Mouse (Mus musculus): Measurements from ENCODE around the gene Nalcn. TPM values are rescaled to one million over a fixed set of nuclear protein-coding genes. Genes with fewer than 3 reads are reported as not detected.
A peak's percentile ranks its signal among the peaks of the same experiment; 100 is the strongest.
"Not testable (repeated sequence)": the region's sequence is repeated elsewhere in the genome, so short reads cannot be mapped to it uniquely, and the experiment has no call there.

The Nalcn gene
- polyA plus RNA-seq (2014; fragmentation: Nextera tagmentation; extraction: Ambion mirVana), result 0.07 and 0.14 TPM in 2 replicates

- 2% methylated on average over 45 of the region's 47 CpGs for WGBS
Observed at GRCm38 (mm10) chr14:123626501-123627179, at the start of gene Nalcn. TSS of gene Nalcn (minus strand) at chr14:123627144.

DNA sequence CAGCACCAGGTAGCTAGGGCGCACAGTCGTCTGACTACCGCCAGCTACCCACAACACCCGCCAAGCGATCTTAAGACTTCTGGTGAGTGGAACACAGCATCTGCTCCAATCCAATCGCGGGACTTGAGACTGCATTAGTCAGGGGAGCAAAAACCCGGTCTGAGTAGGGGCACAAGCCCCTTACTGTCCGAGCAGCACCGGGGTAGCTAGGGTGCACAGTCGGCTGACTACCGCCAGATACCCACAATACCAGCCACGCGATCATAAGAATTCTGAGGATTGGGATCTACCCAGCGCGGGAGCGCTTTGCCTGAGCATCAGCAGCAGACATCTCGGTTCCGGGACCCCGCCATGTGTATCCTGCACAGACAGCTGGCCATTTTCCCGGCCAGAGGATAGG is 44.1 kb upstream of the Nalcn start:
- not testable (repeated sequence) for H3K27ac ChIP-seq (ENCODE audit: low read depth, low read length); H3K4me2 ChIP-seq (replicated peaks; ENCODE audit: low read depth, low read length); H3K9ac ChIP-seq (ENCODE audit: low read depth, low read length); ATAC-seq (ENCODE audit: low FRiP score, low TSS enrichment); H3K36me3 ChIP-seq (ENCODE audit: control insufficient read depth, insufficient read depth, low read length); H3K4me1 ChIP-seq (ENCODE audit: control insufficient read depth, insufficient read depth, low read length); H3K27me3 ChIP-seq (ENCODE audit: control insufficient read depth, insufficient read depth, low read length); H3K4me3 ChIP-seq (ENCODE audit: low read length); H3K9me3 ChIP-seq (ENCODE audit: control insufficient read depth, low read length)
- WGBS, result 88% methylated on average over 18 of the region's 21 CpGs

More at GRCm38 (mm10) chr14:123626501-123627179, at the start of gene Nalcn:
- peaks cover 18% of the 10 kb centered on the region for H3K27me3 ChIP-seq (ENCODE audit: control insufficient read depth, insufficient read depth, low read length)
- H3K27ac ChIP-seq (ENCODE audit: low read depth, low read length), result no peak within 1 kb of the TSS
- H3K4me2 ChIP-seq (replicated peaks; ENCODE audit: low read depth, low read length), result peak within 1 kb of the TSS; percentile 80
- peak within 1 kb of the TSS; percentile 50; the same call in 1 of the 2 replicates for H3K9ac ChIP-seq (ENCODE audit: low read depth, low read length)
- no peaks in the 10 kb centered on the region for H3K36me3 ChIP-seq (ENCODE audit: control insufficient read depth, insufficient read depth, low read length)
- no peaks in the 10 kb centered on the region for H3K4me1 ChIP-seq (ENCODE audit: control insufficient read depth, insufficient read depth, low read length)
- H3K9me3 ChIP-seq (ENCODE audit: control insufficient read depth, low read length), result no peaks in the 10 kb centered on the region
- peak within 1 kb of the TSS; percentile 47 for H3K4me3 ChIP-seq (ENCODE audit: low read length)
- ATAC-seq (ENCODE audit: low FRiP score, low TSS enrichment), result peak; percentile 92

DNA sequence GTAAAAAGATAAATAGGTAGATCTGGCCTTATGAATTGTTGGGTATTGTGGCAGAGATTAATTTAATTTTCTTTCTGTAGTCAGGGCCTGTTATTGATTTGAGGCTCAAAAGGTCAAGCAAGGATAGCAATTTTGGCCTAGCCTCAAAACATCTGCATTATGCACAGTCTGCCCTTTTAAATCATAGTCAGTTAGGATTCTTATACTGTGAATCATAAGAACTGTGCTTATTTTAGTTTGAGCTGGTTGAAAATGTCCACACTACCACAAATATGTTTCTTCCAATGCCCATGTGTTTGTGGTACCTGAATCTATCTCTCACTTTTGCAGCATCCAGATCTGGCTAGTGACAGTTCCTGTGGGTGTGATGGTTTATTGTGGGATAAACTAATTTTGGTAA is 37.5 kb upstream of the Nalcn start:
- no peak overlapping the region for H3K4me3 ChIP-seq (ENCODE audit: low read length)
- ATAC-seq (ENCODE audit: low FRiP score, low TSS enrichment), result no peak
- H3K9ac ChIP-seq (ENCODE audit: low read depth, low read length), result no peak overlapping the region
- H3K4me2 ChIP-seq (replicated peaks; ENCODE audit: low read depth, low read length), result no peak overlapping the region
- H3K4me1 ChIP-seq (ENCODE audit: control insufficient read depth, insufficient read depth, low read length), result no peaks in the 10 kb centered on the region
- H3K36me3 ChIP-seq (ENCODE audit: control insufficient read depth, insufficient read depth, low read length), result no peaks in the 10 kb centered on the region
- H3K27me3 ChIP-seq (ENCODE audit: control insufficient read depth, insufficient read depth, low read length), result no peaks in the 10 kb centered on the region
- H3K27ac ChIP-seq (ENCODE audit: low read depth, low read length), result no peak overlapping the region
- no peaks in the 10 kb centered on the region for H3K9me3 ChIP-seq (ENCODE audit: control insufficient read depth, low read length)

DNA sequence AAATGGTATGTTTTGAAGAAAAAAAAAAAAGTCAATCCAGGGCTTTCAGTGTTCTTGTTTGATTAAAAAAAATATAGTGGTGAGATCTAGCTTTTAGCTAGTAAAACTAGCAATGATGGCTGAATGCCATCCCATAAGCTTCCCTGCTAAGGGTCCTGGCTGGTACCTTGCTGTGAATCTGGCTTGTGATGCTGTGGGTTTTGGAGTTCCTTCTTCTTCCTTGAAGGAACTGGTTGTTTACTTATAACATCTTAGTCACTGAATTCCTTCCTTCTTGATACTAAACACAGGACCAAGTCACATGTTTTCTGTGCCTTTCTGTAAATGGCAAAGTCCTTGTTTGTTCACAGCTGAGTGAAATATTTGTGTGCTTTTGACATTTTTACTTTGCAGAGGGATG is 36.3 kb upstream of the Nalcn start:
- no peak overlapping the region for H3K4me3 ChIP-seq (ENCODE audit: low read length)
- no peak for ATAC-seq (ENCODE audit: low FRiP score, low TSS enrichment)
- H3K4me1 ChIP-seq (ENCODE audit: control insufficient read depth, insufficient read depth, low read length), result no peaks in the 10 kb centered on the region
- H3K27ac ChIP-seq (ENCODE audit: low read depth, low read length), result no peak overlapping the region
- no peak overlapping the region for H3K4me2 ChIP-seq (replicated peaks; ENCODE audit: low read depth, low read length)
- H3K27me3 ChIP-seq (ENCODE audit: control insufficient read depth, insufficient read depth, low read length), result no peaks in the 10 kb centered on the region
- no peaks in the 10 kb centered on the region for H3K36me3 ChIP-seq (ENCODE audit: control insufficient read depth, insufficient read depth, low read length)
- H3K9ac ChIP-seq (ENCODE audit: low read depth, low read length), result no peak overlapping the region
- no peaks in the 10 kb centered on the region for H3K9me3 ChIP-seq (ENCODE audit: control insufficient read depth, low read length)

DNA sequence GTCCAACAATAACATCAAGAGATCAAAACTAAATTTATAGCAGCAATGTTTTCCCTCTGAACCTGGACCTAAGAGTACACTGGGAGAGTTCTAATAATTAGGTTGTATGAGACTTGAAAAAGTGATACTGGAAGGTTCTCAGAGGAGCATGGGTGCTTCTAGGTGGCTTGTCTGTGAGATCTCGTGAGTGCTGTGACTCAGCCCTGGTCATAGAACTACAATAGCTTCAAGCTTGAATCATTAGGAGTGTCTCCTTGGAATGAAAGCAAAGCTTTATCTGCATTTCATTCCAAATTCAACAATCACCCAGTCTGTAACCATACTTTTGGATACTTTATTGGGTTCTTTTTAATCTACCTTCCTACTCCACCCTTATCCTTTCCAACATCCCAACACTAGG is 35.4 kb upstream of the Nalcn start:
- Histone ChIP-seq H3K27ac (ENCODE audit: low read depth, low read length) (no peak overlapping the region), H3K9me3 (ENCODE audit: control insufficient read depth, low read length) (no peaks in the 10 kb centered on the region), H3K4me1 (ENCODE audit: control insufficient read depth, insufficient read depth, low read length) (no peaks in the 10 kb centered on the region), H3K36me3 (ENCODE audit: control insufficient read depth, insufficient read depth, low read length) (no peaks in the 10 kb centered on the region), H3K4me2 (replicated peaks; ENCODE audit: low read depth, low read length) (no peak overlapping the region), H3K27me3 (ENCODE audit: control insufficient read depth, insufficient read depth, low read length) (no peaks in the 10 kb centered on the region), H3K4me3 (ENCODE audit: low read length) (no peak overlapping the region), H3K9ac (ENCODE audit: low read depth, low read length) (no peak overlapping the region)
- ATAC-seq (ENCODE audit: low FRiP score, low TSS enrichment), result no peak
- 42% methylated on average over 1 of the region's 1 CpGs for WGBS

DNA sequence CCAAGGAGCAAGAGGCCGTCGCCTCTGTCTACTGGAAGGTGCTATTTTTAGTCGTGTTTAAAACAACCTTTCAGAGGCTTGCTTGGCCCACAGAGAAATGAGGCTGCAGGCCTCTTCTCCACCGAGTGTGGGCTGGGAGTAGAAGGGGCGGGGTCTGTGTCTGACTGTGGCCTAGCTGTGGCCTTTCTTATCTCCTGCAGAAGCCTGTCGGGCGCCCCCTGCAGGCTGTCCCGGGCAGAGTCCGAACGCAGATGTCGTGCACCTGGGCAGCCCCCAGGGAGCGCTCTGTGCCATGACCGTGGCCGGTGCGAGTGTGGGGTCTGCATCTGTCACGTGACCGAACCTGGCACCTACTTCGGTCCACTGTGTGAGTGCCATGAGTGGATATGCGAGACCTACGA is 34.1 kb upstream of the Nalcn start:
- no peaks in the 10 kb centered on the region for H3K4me1 ChIP-seq (ENCODE audit: control insufficient read depth, insufficient read depth, low read length)
- no peaks in the 10 kb centered on the region for H3K9me3 ChIP-seq (ENCODE audit: control insufficient read depth, low read length)
- H3K4me3 ChIP-seq (ENCODE audit: low read length), result no peak overlapping the region
- no peak overlapping the region for H3K4me2 ChIP-seq (replicated peaks; ENCODE audit: low read depth, low read length)
- H3K27ac ChIP-seq (ENCODE audit: low read depth, low read length), result no peak overlapping the region
- ATAC-seq (ENCODE audit: low FRiP score, low TSS enrichment), result peak; percentile 89
- H3K27me3 ChIP-seq (ENCODE audit: control insufficient read depth, insufficient read depth, low read length), result no peaks in the 10 kb centered on the region
- no peak overlapping the region for H3K9ac ChIP-seq (ENCODE audit: low read depth, low read length)
- no peaks in the 10 kb centered on the region for H3K36me3 ChIP-seq (ENCODE audit: control insufficient read depth, insufficient read depth, low read length)
- WGBS, result 26% methylated on average over 20 of the region's 20 CpGs

GRCm38 (mm10) chr14:123659921-123660385 is 33.0 kb upstream of the Nalcn start, which contains the start of gene Itgbl1:
TSS of gene Itgbl1 (plus strand) at chr14:123659971.
- no peaks in the 10 kb centered on the region for H3K4me1 ChIP-seq (ENCODE audit: control insufficient read depth, insufficient read depth, low read length)
- H3K27me3 ChIP-seq (ENCODE audit: control insufficient read depth, insufficient read depth, low read length), result no peaks in the 10 kb centered on the region
- H3K4me2 ChIP-seq (replicated peaks; ENCODE audit: low read depth, low read length), result no peak within 1 kb of the TSS
- 41% methylated on average over 7 of the region's 7 CpGs for WGBS
- H3K9me3 ChIP-seq (ENCODE audit: control insufficient read depth, low read length), result no peaks in the 10 kb centered on the region
- no peak within 1 kb of the TSS for H3K4me3 ChIP-seq (ENCODE audit: low read length)
- H3K27ac ChIP-seq (ENCODE audit: low read depth, low read length), result no peak within 1 kb of the TSS
- ATAC-seq (ENCODE audit: low FRiP score, low TSS enrichment), result no peak
- no peak within 1 kb of the TSS for H3K9ac ChIP-seq (ENCODE audit: low read depth, low read length)
- H3K36me3 ChIP-seq (ENCODE audit: control insufficient read depth, insufficient read depth, low read length), result no peaks in the 10 kb centered on the region

DNA sequence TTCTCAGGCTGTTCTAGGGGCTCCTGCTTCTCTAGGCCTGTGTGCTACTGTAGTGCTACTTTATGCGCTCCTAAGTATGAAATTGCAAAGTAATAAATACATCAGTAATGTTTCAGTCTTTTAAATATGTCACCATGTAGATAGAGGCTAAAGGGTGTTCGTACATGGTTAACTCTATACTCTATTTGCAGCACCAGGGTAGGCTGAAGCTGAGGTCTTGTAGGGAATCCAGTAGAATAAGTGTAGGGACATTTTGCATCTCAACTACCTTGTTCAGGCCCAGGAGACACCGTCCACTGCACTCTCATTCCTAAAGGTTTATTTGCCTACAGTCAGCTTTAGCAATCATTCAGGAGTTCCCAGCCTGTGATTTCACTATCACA is 227 bp upstream of the Nalcn start:
- no peak overlapping the region for H3K27ac ChIP-seq (ENCODE audit: low read depth, low read length)
- H3K4me2 ChIP-seq (replicated peaks; ENCODE audit: low read depth, low read length), result peak overlapping the region; percentile 80
- H3K27me3 ChIP-seq (ENCODE audit: control insufficient read depth, insufficient read depth, low read length), result peaks cover 18% of the 10 kb centered on the region
- H3K9me3 ChIP-seq (ENCODE audit: control insufficient read depth, low read length), result no peaks in the 10 kb centered on the region
- H3K4me1 ChIP-seq (ENCODE audit: control insufficient read depth, insufficient read depth, low read length), result no peaks in the 10 kb centered on the region
- H3K4me3 ChIP-seq (ENCODE audit: low read length), result peak overlapping the region; percentile 47
- peak overlapping the region; percentile 50; the same call in 1 of the 2 replicates for H3K9ac ChIP-seq (ENCODE audit: low read depth, low read length)
- no peaks in the 10 kb centered on the region for H3K36me3 ChIP-seq (ENCODE audit: control insufficient read depth, insufficient read depth, low read length)
- ATAC-seq (ENCODE audit: low FRiP score, low TSS enrichment), result no peak
- 53% methylated on average over 3 of the region's 3 CpGs for WGBS

DNA sequence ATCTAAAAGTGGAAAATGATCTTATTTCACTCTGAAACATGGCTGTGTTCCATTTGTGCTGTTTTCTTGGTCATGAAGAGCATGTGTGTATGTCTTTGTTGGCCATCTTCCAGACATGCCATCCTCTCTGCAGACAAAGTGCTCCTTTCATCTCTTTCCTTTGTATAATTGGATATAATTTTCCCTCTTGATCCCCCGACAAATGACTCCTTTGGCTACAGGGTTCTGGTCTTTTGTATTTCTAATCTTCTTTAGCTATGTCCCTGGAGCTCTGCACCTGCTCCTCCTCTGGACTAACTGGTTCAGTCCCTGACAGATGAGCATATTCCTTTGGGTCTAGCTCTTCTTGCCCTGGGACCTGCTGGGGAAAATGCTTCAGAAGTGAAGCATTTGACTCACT is 4.0 kb downstream of the Nalcn start:
- H3K4me1 ChIP-seq (ENCODE audit: control insufficient read depth, insufficient read depth, low read length), result no peaks in the 10 kb centered on the region
- no peak overlapping the region for H3K4me3 ChIP-seq (ENCODE audit: low read length)
- WGBS, result 63% methylated on average over 1 of the region's 1 CpGs
- peaks cover 18% of the 10 kb centered on the region for H3K27me3 ChIP-seq (ENCODE audit: control insufficient read depth, insufficient read depth, low read length)
- H3K9ac ChIP-seq (ENCODE audit: low read depth, low read length), result no peak overlapping the region
- no peak overlapping the region for H3K4me2 ChIP-seq (replicated peaks; ENCODE audit: low read depth, low read length)
- H3K27ac ChIP-seq (ENCODE audit: low read depth, low read length), result no peak overlapping the region
- H3K9me3 ChIP-seq (ENCODE audit: control insufficient read depth, low read length), result no peaks in the 10 kb centered on the region
- no peaks in the 10 kb centered on the region for H3K36me3 ChIP-seq (ENCODE audit: control insufficient read depth, insufficient read depth, low read length)
- no peak for ATAC-seq (ENCODE audit: low FRiP score, low TSS enrichment)

Measured in kidney, embryonic 14.5 days (tissue).